Mouse (Mus musculus) T-helper 1 cell (primary cell): ENCODE data around the gene Hsdl1.

ENCODE experiments used
- in situ Hi-C: fragments of 300-600 bp; cut with MboI, MseI; formaldehyde crosslinking; loops from one replicate; pipeline ENCODE4 v1.15.1; 2025; ENCODE audit warnings: high pct_unique_total_duplicates

Gene Hsdl1

DNA sequence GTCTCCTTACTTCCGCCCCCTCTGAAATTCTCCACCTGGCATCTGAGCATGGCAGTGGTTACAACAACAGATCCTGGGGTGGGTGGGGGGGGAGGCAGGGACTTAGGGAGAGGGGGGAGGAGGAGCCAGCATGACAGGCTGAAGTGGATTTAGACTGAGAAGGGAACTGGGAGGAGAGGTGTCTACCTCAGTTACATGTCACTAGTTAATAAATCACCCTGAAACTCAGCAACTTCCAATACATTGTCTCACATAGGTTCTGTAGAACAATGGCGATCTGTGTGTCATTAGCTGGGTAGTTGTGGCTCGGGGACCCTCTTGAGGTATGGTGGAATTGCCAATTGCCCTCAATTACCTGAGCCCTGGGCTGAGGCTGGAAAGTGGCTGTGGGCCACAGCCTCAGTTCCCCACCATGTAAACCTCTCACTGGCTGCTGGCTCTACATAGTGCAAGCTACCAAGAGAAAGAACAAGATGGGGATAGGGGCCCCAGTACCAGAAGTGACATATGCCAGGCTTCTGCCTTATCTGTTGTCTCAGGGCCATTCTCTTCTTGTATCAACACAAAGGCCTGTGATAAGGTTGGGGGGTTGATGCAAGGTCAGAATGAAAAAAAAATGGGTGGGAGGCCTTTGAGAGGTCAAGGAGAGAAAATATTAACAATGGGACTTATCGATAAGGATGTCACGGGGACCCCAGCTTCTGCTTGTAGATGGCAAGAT, 5.6 kb upstream of the Hsdl1 start:
- in situ Hi-C loops: no loop called here

DNA sequence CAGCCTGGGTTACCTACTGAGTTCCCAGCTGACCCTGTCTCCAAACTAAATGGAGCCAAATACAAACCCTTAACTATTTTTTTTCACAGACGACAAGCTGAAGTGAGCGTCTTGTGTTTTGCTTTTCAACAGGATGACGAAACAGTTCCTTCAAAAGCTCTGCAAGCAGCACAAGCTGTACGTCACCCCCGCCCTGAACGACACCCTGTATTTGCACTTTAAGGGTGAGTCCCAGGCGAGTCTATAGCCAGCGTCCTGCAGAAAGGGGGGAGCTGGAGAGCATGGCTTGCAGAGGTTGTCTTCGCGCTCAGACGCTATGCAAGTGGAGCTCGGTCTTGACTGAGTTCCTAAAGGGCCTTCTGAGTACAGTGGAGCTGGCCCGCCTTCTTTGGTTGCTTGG, 4.1 kb upstream of the Hsdl1 start:
- in situ Hi-C loops: no loop called here

DNA sequence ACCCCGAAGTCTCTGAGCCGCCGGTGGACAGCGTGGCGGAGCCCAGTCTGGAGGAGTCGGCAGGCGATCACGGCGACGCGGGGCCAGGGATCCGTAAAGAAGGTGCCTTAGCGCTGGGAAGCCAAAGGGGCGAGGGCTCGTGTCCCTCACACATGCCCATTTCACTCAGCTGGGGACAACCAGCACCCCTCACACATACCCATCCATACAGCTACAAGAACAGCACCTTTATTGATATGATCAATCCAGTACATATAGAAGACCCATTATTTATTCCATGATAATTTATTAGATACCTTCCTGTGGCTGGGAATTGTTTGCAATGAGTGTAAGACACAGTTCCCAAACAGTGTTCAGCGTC, 363 bp upstream of the Hsdl1 start:
- in situ Hi-C loops: no loop called here

DNA sequence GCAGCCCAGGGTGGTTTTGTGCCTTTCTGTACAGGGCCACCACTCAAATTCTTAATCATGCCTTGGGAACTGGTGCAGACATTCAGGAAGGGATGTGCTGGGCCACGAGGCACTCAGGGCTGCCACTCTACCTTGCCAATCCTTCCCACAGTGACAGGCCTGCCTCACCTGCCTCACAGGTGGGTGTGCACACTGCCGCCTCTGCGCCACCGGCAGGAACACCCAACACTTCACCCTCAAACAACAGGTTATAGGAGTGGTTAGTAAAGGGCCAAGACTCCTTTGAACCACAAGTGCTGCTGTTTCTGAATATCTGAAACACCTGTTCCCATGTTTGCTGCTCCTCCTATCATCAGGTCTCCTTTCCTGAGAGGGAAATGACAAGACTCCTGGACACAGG, 2.6 kb downstream of the Hsdl1 start:
- in situ Hi-C loops: no loop called here

DNA sequence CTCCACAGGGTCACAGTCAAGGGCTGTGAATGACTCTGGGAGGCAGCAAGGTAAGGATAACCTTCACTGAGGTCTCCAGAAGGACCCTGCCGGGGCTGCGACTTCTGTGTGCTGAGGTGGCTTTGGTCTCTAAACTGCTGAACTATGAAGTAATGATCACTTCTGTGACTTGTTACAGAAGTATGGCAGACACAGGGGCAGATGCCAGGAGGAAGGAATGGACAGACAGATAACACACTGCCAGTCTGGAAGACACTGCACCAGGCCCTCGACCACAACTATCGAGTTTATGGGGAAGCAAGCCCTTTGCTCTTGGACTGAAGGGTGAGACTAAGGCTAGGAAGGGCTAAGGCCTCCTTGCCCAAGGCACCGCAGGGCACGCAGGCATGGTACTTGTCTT, 3.8 kb downstream of the Hsdl1 start:
- in situ Hi-C loops: no loop called here

DNA sequence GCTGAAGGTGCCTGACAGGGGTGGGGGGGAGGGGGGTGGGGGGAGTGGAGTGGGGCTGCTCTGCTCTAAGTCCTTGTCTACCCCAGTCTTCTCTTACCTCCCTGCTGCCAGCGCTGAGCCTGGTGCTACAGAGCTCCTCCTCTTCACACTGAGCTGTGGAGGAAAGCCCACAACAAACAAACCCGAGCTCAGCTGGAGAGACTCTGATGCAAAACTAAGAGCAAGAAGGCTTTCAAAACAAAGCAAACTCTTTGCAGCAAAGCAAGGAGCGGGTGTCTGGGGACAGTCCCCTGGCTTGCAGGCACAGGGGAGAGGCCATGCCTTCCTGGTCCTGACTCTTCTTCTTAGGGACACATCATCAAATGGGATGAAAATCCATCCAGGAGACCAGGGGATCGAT, 5.1 kb downstream of the Hsdl1 start:
- in situ Hi-C loops: no loop called here

DNA sequence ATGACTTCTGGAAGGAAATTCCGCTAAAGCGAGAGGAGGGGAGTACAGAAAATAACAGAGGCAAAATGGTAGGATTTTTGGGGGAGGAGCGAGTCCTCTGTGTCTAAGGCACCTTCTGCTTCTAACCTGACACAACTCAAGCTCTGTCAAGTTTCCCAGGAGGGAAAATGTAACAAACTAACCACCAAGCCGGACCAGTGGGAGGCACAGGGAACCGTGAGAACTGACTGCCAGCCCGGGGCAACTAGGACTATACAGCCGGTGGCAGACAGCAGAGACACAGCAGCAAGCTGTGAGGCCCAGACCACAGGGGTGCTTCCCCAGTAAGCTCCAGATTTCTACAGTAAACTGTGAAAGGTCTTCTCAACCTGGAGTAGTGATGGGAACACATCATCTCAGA, 6.0 kb downstream of the Hsdl1 start:
- in situ Hi-C loops: no loop called here

DNA sequence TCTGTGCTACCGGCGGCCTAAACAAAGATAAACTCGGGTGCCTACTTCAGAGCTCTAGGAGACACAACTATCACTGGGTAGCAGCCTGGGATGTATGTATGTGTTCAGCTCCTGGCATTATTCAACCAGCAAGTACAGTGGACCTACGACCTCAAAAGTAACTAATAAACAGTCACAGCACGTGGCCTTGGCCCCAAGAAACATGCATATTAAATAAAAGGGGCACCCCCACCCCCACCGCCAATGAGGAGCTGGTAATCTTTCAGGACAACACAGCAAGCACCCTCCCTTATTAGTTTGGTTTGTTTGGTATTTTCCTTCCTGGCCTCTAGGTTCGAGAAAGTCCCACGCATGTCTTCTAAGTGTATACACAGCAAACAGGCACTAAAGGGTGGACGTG, 6.7 kb downstream of the Hsdl1 start:
- in situ Hi-C loops: no loop called here

DNA sequence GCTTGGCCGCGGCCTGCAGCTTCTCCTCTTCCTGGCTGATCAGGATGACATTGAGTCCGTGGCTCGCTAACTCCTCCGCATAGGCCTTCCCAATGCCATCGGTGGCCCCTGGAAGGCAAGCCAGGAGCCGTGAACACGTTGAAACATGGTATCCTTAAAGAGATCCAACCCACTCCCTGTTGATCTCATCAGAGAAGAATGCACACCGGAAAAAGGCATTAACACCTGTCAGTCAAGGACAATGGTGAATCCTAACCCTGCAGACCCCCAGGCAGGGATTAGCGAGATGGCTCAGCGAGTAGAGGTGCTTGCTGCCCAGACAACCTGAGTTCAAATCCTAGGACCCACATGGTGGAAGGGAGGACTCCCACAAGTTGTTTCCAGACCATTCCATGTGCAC, 8.6 kb downstream of the Hsdl1 start:
- in situ Hi-C loops: no loop called here

DNA sequence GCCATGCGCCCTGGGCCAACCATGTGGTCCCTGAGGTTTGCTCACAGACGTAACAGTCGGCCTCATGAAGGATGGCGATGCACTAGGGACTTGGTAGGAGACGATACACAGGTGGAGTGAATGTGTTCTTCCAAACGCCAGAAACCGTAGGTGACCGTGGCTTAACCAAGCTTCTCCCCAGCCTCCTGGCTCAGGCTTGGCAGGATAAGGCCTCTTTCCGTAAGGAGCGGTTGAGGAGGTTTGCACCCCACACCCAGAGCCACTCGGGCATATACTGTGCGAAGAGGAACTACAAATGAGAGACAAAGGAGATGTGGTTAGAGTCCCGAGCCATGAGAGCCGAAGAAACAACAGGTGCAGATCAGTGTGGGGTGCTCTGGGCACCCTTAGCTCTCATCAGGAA, 11.1 kb downstream of the Hsdl1 start:
- in situ Hi-C loops: no loop called here

DNA sequence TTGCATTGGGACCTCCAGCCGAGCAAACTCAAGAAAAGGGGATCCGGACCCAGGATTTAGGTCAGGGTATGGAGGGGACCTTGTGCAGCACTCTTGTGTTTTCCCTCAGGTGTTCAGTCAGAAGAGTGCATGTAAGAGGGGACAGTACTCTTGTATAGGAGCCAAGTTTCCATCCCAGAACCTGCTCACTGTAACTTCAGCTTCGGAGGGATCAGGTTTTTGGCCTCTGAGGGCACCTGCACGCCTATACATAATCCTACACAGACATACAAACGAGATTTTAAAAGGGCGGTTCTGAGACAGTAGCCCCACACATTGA, 15.6 kb downstream of the Hsdl1 start:
- in situ Hi-C loops: no loop called here

DNA sequence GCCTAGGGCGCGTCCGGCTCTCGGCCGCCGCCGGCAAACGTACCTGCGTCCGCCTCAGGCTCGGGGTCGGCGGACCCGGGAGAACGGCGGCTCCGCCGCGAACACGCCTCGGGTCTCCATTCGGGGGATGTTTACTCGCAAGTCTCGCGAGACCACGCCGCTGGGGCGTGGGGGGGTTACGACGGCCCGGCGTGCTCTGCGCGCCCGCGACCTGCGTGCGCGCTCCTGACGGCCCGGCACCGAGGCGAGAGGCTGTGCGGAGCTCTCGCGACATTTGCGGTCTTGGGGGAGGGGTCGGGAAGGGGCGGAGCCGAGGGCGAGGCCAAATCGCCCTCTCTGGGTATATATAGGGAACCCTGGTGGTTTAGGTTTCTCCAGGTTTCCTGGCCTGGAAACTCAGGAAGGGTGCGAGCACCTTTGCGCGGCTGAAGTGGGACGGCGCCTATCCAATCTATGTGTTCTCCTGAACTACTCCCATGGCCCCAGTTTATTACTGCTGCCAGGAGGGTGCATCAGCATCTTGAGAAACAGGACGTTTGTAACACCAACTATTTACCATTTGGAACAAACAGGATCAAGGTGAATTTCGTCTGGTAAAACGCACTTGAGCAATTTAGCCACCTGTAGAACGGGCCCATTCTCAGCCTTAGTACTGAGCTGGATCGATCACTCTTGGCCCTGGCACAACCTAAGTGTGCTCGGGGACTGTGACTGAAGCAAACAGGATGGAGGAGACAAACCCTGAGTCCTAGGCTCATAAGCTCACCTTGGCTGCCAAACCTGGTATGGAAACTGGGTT, 16.2 kb downstream of the Hsdl1 start, which contains the start of gene Mbtps1:
TSS of gene Mbtps1 (minus strand) at position 133 of the 799 bp plus-strand sequence.
- in situ Hi-C loops: no loop called here

DNA sequence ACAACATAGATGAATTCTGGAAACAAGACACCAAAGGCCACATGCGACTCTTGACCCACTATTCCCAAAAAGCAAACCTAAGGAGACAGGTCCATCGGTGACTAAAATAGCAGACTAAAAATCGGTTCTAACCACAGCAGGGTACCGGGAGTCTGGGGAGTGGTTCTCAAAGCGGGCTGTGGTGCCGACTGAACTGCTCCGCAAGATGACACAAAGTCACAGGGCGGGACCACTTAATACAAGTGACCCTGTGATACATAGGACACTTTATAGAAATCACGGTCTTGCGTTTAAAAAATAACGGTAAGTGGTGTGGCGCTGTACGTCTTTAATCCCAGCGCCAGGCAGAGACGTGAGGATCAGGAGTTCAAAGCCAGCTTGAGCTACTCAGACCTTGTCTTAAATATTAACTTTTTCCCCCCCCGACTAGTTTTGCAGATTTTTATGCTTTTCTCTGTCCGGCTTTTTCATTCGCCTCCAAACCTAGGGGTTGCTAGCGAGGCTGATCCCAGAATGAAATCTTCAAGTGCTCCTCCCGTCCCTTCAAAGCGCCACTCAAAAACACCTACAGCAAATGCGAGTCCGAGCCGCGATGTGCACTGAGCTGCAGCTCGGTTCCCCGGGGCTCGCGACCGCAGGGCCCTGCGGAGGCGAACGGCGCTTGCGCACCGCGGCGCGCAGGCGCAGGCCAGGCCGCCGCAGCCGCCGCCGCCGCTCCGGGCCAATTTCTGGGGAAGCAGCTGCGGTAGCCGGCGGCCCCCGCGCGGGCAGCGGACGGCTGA, 17.0 kb downstream of the Hsdl1 start:
- in situ Hi-C loops: no loop called here

DNA sequence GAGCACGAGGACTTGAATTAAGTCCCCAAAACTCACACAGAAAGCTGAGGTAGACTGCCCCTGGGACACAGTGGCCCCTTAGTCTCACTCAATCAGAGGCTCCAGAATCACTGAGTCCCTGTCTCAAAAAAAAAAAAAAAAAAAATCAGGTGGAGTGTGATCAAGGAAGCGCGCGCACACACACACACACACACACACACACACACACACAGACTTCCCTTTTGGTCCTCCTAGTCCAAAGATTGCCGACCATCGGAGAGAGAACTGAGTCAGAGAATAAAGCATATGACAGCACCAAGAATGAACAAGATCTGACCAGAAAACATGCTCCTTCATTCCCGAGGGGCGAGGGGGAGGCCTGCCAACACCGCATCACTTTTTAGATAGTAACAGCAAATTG, 17.9 kb downstream of the Hsdl1 start:
- in situ Hi-C loops: no loop called here

DNA sequence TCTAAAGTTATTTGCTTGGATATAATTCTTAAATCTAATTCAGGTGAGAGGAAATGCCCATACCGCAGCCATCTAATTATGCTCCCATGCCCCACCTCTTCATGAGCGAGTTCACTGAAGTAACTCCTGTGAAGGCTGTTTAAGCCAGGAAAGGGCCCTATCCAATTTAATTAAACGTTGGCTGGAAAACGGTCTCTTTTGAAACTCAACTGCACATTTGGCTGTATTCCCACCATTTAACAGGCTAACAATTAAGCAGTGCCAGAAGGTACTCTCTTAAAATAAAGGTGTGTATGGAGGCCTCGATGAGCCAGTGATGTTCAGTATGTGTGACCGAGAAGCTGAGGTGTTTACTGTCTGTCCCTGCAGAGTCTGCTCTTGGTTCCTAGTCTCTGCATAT, 19.1 kb downstream of the Hsdl1 start:
- in situ Hi-C loops: no loop called here

DNA sequence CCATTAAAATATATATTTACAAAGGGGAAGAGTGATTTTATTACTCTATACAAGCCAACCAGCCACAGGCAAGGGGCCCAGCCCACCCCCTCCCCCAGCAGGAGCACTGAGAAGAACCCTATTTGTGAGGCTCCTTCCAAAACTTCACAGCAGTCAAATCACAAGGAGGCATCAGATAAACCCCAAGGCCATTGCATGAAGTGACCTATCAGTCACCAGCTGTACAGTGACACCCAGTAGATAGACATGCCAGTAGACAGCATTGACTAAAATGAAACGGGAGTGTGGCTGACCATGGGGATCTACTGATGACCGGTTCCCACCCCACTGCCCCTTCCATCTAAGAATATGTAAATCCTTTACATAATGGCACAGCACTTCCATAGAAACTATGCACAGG, 22.0 kb downstream of the Hsdl1 start:
- in situ Hi-C loops: no loop called here

DNA sequence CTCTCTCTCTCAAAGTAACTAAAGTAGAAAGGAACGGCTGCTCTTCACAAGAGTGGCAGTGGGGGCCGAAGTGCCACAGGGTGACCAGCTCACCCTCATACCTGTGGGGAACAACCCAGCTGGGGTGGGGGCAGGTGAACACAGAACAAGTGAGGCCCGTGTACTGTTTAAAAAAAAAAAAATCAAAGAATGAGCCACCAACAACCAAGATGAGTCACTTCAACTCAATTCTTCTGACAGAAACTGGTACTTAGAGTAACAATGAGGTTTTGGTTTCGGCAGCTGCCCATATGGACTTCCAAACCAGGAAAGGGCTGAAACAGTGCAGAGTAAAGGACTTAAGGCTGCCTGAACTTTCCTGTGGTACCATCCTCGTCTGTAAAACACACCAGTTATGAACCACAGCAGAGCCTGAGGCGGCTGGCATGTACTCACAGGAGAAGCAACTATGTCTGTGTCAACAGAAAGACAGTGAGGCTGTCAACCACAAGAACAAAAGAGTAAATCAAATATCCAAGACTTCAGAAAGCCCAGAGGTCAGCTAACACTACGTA, 26.3 kb downstream of the Hsdl1 start:
- in situ Hi-C loops: no loop called here

DNA sequence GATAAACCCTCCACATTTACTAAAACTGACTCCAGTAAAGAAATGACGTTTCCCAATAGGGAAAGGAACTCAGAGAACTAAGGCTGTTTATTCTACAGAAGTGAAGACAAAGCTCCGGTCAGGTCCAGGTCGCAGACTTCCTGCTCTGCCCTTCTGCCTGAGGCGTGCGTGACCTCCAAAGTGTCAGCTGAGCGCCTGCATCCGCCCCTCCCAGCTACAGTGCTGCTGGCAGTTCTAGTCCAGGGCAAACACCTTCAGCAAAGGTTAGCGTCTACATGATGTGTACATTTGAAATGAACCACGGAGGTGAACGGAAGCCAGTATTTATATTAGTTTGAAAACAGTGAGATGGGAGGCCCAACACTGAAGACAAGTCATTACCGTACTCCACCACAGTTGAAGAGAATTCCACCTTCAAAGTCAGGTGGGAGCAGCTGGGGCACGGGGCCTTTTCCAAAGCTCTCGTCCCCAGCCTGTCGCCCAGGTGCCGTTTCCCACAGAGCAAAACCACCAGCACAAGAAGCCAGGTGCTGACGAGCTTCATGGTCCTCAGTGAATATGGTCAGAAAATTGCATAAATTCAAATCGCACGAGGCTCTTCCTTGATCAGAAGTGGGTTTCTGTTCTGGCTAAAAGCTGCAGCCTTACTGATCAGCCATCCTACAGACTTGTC, 27.8 kb downstream of the Hsdl1 start:
- in situ Hi-C loops: no loop called here

DNA sequence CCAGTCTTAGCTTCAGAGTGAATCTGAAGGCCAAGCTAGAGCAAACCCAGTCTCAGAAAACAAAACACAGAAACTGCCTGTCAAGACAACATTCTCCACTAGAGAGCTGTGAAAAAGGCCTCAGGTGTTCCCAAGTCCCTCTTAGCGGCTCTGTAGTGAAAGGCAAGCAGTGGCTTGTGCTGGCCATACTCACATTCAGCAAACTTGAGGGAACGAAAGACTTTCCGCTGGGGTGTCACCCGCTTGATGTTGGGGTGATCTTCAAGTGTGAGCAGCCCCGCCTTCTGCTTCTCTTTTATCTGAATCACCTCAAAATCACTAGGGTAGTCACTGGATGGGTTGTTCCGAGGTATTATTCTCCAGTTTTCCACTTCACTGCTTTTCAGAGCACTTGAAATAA, 29.2 kb downstream of the Hsdl1 start:
- in situ Hi-C loops: no loop called here

DNA sequence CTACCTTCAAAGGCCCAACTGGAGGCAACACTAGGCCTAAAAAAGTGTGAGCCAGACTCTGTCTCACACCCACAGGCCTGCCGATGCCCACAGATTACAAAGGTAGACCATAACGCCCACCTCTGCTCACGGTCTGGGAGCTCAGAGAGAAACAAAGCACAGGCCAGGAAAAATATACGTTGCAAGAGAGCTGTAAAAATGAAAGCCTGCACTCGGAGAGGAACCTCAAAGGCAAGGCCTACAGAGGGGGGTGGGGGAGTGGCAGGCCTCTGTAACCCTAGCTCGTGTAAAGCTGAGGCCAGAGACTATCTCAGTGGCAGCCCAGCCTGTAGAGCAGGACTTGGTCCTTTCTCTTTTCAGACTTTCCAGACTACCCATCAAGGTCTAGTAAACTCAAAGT, 29.8 kb downstream of the Hsdl1 start:
- in situ Hi-C loops: no loop called here

DNA sequence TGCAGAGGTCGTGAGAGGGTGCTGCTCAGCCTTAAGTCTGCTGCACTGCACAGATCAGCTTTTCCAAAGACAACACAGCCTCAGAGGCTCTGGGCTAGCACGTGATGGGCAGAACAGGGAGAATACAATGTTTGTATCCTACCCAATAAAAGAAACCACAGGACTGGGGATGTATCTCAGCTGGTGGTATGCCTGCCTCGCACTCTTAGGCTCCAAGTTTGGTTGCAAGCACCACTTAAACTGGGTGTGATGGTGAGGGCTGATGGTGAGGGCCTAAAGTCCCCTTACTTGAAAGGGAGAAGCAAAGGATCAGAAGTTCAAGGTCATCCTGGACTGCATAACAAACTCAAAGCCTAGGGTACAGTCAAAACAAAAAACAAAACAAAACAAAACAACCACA, 30.4 kb downstream of the Hsdl1 start:
- in situ Hi-C loops: no loop called here

DNA sequence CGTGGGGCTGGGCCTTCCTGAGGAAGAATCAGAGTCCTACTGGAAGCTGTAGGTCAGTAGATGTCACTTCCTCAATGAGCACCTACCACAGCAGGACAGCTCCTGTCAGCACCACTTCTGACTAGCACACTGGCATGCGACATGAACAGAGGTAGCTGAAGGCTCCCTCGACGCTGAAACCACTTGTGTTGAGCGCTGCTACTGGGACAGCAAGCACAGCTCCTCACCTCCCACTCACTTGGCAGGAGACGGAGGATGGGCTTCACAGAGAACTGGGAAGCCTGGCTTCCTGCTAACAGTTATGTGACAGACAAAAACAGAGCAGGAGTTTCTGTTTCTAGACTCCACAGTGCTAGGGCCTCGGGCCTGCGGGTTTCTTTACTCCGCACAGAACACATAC, 43.0 kb downstream of the Hsdl1 start:
- in situ Hi-C loops: no loop called here
